Mouse (Mus musculus): ENCODE measurements around the gene Prg3.

The Prg3 gene

GRCm38 (mm10) chr2:84996376-84996775, 8.4 kb downstream of the Prg3 start:
- DNase-seq (ENCODE audit: low spot score) = no peak

DNA sequence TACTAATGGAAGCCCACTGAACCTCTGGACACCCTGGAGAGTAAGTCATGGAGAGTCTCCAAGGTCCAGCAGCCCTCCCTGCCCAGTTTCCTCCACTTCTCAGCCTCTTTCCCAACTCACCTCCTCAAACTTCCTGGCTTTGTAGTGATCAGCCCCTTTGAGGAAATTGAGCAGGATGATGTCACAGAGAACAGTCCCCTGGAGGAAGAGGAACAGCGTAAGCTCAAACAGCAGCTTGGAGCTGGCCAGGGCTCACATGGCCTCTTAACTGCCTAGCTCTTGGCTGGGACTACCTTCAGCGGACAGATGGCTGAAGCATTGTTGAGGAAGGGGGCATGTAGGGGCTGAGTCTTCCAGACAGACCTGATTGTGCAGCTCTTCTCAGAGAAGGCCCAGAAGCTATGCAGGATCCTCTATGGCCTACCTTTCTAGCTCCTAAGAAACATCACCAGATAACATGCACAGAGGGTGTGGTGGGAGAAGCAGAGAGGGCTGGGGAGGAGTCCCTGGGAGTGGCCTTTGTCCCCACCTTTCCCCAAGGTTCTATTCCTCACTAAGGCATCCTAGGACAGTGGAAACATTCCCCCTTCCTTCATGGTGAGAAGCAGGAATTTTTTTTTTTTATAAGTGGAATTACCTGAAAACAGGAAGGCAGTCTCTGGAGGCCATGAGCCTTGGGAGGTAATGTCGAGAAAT, 11.6 kb downstream of the Prg3 start:
- DNase-seq (ENCODE audit: low spot score) = no peak

GRCm38 (mm10) chr2:85001497-85001896, 13.5 kb downstream of the Prg3 start:
- DNase-seq (ENCODE audit: low spot score) = no peak

GRCm38 (mm10) chr2:85002575-85002974, 14.6 kb downstream of the Prg3 start:
- DNase-seq (ENCODE audit: low spot score) = no peak

- DNase-seq (ENCODE audit: low spot score) = no peak
These were observed 16.3 kb downstream of the Prg3 start for GRCm38 (mm10) chr2:85004341-85004740.

GRCm38 (mm10) chr2:85006600-85006999, 18.6 kb downstream of the Prg3 start:
- DNase-seq (ENCODE audit: low spot score) = no peak

DNA sequence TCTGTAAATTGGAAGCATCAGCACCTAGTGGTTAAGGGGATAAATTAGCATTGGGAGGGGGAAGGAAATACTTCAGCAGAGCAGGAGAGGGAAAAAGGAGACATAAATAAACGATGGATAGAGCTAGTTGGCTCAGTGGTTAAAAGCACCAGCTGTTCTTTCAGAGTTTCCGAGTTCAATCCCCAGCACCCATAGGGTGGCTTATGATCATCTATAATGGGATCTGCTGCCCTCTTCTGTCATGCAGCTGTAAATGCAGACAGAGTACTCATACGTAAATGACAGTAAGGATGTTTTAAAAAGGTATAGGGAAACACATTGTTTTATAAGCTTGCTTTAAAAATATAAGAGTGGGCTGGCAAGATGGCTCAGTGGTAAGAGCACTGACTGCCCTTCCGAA, 19.7 kb downstream of the Prg3 start:
- DNase-seq (ENCODE audit: low spot score) = peak; percentile 15

DNA sequence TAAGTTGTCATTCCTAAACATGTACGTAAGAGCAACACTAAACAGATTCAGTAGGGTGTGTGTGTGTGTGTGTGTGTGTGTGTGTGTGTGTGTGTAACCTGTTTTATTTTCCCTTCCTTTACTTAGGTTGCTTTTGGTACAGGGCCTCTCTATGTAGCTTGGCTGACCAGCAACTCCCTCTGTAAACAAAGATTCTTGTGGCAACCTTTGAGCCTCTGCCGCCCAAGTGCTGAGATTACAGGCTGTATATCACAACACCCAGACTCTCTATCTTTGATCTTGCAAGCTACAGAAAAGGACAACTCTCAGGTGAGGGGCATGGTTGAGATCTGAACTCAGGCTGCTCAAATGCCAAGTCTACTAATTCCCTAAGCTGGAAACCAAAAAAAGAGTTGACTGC, 21.2 kb downstream of the Prg3 start:
- DNase-seq (ENCODE audit: low spot score) = no peak

GRCm38 (mm10) chr2:85011906-85012604, 24.0 kb downstream of the Prg3 start:
- DNase-seq (ENCODE audit: low spot score) = no peak

GRCm38 (mm10) chr2:85012679-85013078, 24.7 kb downstream of the Prg3 start:
- no peak for DNase-seq (ENCODE audit: low spot score)

DNA sequence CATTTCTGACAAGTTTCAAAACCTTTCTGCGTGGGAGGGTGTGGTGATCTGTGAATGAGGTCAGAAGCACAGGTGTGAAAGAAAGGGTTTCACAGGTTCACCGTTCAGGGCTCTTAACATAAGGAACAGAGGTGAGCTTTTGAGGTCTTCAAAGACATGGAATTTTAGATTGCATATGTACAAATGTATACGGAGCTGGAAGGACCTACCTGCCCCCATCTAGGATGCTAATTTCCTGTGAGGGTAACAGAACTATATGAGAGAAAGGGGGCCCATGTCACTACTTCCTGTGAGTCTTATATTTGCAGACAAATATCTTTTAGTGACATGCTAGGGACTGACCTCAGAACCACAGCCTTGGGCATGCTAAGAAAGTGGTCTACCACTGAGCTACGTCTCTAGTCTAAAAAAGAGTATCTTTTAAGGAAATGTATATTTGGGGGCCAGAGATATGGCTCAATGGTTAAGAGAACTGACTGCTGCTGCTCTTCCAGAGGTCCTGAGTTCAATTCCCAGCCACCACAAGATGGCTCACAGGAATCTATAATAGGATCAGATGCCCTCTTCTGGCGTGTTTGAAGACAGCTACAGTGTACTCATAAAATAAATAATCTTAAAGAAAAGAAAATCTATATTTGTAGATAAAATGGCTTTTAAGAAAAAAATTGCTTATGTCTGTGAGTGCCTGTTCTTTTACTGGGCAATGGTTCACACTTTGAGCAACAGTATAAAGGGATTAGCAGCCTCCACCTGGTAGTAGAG, 26.0 kb downstream of the Prg3 start:
- DNase-seq (ENCODE audit: low spot score) = no peak

- no peak for DNase-seq (ENCODE audit: low spot score)
These were observed 26.6 kb downstream of the Prg3 start for GRCm38 (mm10) chr2:85014588-85014982.

DNA sequence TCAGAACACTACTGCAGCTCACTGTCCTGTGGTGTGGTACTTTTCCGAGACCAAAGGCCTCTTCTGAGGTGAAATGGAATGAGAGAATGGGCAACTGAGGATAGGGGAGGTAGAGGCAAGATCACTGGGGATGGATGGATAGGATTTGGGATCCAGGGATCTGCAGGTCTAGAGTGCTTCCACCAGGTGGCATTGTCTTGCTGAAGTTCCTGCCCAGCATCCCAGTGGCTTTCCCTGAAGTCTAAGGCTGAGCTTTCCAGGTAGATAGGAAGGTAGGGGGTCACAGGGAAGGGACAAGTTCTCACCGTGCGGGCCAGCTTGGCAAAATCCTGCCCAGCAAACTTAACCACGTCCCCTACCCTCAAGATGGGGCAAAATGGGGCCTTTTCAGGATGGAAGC, 34.0 kb downstream of the Prg3 start:
- DNase-seq (ENCODE audit: low spot score) = no peak

DNA sequence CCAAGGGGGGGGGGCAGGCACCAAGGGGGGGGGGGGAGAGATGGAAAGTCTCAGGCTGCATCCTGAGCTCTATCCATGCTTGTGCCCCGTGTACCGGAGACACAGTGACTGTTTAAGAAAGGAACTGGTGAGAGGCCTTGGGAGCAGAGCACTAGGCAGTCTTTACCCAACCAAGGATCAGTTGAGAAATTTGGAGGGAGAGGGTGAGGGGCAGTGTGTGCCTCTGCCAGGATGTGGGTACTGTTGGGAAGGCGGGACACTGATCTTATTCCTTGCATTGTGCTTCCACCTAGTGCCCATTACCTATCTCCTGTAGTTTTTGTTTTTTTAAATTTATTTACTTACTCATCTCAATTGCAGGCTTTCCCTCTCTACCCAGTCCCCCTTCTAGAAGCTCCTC, 38.2 kb downstream of the Prg3 start:
- DNase-seq (ENCODE audit: low spot score) = no peak

GRCm38 (mm10) chr2:85027281-85027680, 39.3 kb downstream of the Prg3 start:
- no peak for DNase-seq (ENCODE audit: low spot score)

- DNase-seq (ENCODE audit: low spot score) = no peak
These were observed 41.9 kb downstream of the Prg3 start for GRCm38 (mm10) chr2:85029897-85030296.

DNA sequence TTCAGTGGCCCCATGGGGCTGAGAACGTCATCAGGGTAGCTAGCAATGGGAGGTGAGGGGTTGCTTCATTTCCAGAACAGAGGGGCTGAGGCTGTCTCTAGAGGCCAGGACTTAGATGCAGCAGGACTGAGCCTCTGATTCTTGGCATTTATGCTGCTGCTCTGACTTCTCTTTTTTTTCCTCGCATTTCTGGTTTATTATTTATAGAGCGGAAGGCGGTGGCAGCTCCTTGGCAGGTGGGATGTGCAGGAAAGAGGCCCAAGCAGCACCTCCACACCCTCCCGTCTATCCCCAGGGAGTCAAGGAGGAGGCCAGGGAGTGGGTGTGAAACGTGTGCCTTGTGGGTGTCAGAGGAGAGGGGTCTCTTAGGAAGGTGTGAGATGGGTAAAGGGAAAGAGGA, 43.0 kb downstream of the Prg3 start:
- no peak for DNase-seq (ENCODE audit: low spot score)

DNA sequence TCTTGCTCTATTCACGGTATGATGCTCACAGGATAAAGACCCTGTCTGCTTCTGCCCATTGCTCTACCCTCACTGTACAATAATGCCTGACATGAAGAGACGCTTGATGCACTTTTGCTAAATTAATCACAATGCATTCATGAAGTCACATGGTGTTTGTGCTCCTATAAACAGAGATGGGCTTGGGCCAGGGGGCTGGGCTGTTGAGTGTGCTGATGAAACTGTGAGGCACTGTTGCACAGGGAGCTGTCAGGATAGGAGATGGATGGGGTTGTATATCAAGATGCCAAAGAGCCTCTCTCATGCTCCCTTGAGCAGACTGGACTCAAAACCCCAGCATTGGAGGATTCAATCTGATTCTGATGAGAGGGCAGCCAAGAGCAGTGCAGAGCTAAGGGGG, 45.1 kb downstream of the Prg3 start:
- DNase-seq (ENCODE audit: low spot score) = no peak

- no peak for DNase-seq (ENCODE audit: low spot score)
These were observed 46.2 kb downstream of the Prg3 start for GRCm38 (mm10) chr2:85034169-85034568.

- no peak for DNase-seq (ENCODE audit: low spot score)
These were observed 48.6 kb downstream of the Prg3 start for GRCm38 (mm10) chr2:85036507-85037046.

DNA sequence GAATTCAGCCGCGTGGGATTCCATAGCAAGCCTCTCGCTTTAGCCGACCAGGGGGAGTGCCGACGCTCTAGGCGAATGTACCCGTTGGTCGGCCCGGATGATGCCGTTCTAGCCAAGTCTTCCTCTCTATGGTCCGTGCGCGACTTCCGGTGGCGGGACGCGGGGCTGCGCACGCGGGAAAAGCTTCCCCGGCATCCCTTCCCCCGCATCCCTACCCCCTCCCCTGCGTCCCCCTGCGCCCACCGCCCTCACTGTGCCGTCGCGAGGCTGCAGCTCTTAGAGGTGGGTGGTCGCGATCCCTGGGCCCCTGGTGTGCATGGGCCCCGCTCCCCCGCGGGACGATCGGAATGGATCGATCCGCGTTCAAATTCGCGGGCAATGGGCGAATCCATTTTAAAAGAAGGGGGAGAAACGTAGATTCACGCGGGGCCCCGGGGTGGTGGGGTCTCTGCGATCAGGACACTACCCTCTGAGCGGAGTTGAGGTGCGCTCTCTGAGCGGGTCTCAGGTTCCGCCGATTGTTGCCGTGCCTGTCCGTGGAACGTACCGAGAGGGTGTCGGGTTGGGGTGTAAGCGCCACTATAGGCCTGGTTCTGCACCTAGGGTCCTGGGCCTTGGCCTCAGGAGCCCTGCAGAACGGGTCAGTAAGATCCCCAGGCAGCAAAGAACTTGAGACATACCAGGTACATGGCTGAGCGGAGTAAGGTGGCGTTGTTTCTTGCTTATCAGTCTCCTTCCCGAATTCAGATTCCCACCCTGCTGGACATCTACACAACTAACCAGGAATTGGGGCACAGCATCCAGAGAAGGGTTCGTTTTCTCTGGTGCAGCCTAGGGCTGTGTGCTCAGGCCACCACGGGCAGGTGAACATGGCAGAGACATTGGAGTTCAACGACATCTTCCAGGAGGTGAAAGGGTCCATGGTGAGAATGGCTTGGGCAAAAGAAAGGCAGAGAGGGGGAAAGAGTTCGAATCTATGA, 49.3 kb downstream of the Prg3 start, which contains the start of the genes Ssrp1 and P2rx3:
TSS of gene Ssrp1 (plus strand) at position 188 of the 980 bp plus-strand sequence.
TSS of gene P2rx3 (minus strand) at position 416 of the 980 bp plus-strand sequence.
- DNase-seq (ENCODE audit: low spot score) = peak; percentile 87

All from urinary bladder, postnatal 25 days (tissue).